ENCODE assay signal across 27 mouse cellular contexts in the genomic region with DNA sequence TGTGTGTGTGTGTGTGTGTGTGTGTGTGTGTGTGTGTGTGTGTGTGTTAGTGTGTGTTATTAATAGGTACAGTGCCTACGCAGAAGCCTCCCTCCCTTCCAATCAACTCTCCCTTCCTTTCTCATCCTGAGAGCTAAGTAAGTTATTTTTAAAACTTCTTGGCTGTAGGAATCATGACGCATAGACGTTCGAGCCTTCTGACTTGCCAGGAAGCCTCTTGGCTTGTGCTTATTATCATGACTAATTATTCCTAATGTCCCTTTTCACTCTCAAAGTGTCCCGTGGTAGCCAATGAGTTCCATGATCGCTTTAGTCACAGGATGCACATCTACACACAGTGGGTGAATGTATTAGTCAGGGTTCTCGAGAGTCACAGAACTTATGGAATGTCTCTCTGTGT. TPM values are rescaled to one million over a fixed set of nuclear protein-coding genes. Genes with fewer than 3 reads are reported as not detected.
DNase-seq lines count a peak whose midpoint lies in the region; ATAC-seq lines count a peak whose summit lies in the region.
"Had no signal": no experiment of that assay in that cellular context is flagged by ENCODE, and none has a peak within 500 bp of the region (broad histone marks: within the 10 kb centered on the region; RNA-seq: fewer than 3 reads in every experiment).

No protein-coding gene starts in this region.

- H3K9me3 ChIP-seq in heart, embryonic 12.5 days (replicated peaks) = no peaks in the 10 kb centered on the region
- H3K9me3 ChIP-seq: embryonic facial prominence, embryonic 15.5 days; G1E; hindbrain, embryonic 10.5 days; limb, embryonic 12.5 days; midbrain, embryonic 12.5 days had no signal

- 55% methylated on average over 7 of the region's 7 CpGs for WGBS in heart, embryonic 12.5 days

- DNase-seq in heart, adult 18-20 months = peak; percentile 24 to 33
- DNase-seq in 3134 (ENCODE audit: extremely low read depth, insufficient read length, low spot score) (peak; percentile 46), adipocyte (ENCODE audit: low spot score) (peak; percentile 12)
- peak; percentile 29 for DNase-seq in heart, postnatal 4 days
- DNase-seq in ovary, postnatal 10 days (ENCODE audit: low spot score) = no peak
- no peak for DNase-seq in embryo, embryonic 10.5 days (ENCODE audit: low spot score)
- DNase-seq: adrenal gland, postnatal 14 days; B cell, adult 2 months; cerebellum, adult 9-10 months; gastrocnemius, adult 2 months; kidney, postnatal 25 days; layer of hippocampus, postnatal 36 days; liver, postnatal 0 days; right cerebral cortex, postnatal 14 days; thymus, postnatal 14 days had no signal

- peaks cover 9% of the 10 kb centered on the region; the same call in 1 of the 2 replicates for H3K27me3 ChIP-seq in heart, embryonic 12.5 days (replicated peaks)
- H3K27me3 ChIP-seq: CH12.LX; embryonic facial prominence, embryonic 15.5 days had no signal

- H3K9ac ChIP-seq in heart, embryonic 12.5 days = no peak overlapping the region
- H3K9ac ChIP-seq: embryonic facial prominence, embryonic 15.5 days; limb, embryonic 12.5 days; liver, postnatal 0 days; midbrain, embryonic 12.5 days had no signal

- H3K4me3 ChIP-seq in heart, embryonic 12.5 days = no peak overlapping the region
- H3K4me3 ChIP-seq: embryonic facial prominence, embryonic 15.5 days; gastrocnemius, adult 2 months; hindbrain, embryonic 10.5 days; limb, embryonic 12.5 days; midbrain, embryonic 12.5 days had no signal

- no peak overlapping the region for H3K4me2 ChIP-seq in heart, embryonic 12.5 days
- H3K4me2 ChIP-seq: embryonic facial prominence, embryonic 15.5 days; limb, embryonic 12.5 days; liver, embryonic 11.5 days; midbrain, embryonic 12.5 days had no signal

- no peaks in the 10 kb centered on the region for H3K4me1 ChIP-seq in heart, embryonic 12.5 days (replicated peaks)
- H3K4me1 ChIP-seq: embryonic facial prominence, embryonic 15.5 days; midbrain, embryonic 12.5 days had no signal

- no peaks in the 10 kb centered on the region for H3K36me3 ChIP-seq in heart, embryonic 12.5 days
- H3K36me3 ChIP-seq: embryonic facial prominence, embryonic 15.5 days; G1E; hindbrain, embryonic 10.5 days; limb, embryonic 12.5 days; midbrain, embryonic 12.5 days had no signal

- ATAC-seq in heart, embryonic 12.5 days (ENCODE audit: insufficient number of reproducible peaks, low FRiP score) = no peak
- ATAC-seq: activated CD4-positive, CD25-positive, alpha-beta regulatory T cell, adult 4 months; hindbrain, embryonic 16.5 days; intestine, postnatal 0 days; liver, postnatal 0 days; lung, postnatal 0 days had no signal

- H3K27ac ChIP-seq in heart, embryonic 12.5 days (ENCODE audit: poor library complexity, severe bottlenecking) = no peak overlapping the region
- H3K27ac ChIP-seq: embryonic facial prominence, embryonic 15.5 days; gastrocnemius, adult 2 months; hindbrain, embryonic 10.5 days; limb, embryonic 12.5 days; midbrain, embryonic 12.5 days had no signal

RNA-seq across cellular contexts. Expression of gene Prdm1, which starts 9.7 kb away (rescaled TPM):
- total RNA-seq in heart, adult 18-20 months (2021) = 1 to 10 TPM in 1 of 2 experiments, under 1 TPM in 1; 0.46 to 1.6 TPM
- 0.23 and 0.50 TPM in 2 replicates for polyA plus RNA-seq in heart, embryonic 12.5 days (2016; fragmentation: Nextera tagmentation; extraction: Ambion mirVana)
- 1 to 10 TPM; 2.4 to 2.5 TPM for total RNA-seq in heart, postnatal 4 days (2021)

Comparison
In these comparisons a context has a peak if more than half of its experiments do, and no peak if none do; other contexts are left out.
1. DNase-seq: peak in heart, adult 18-20 months (2 of 2), 3134 (single experiment), adipocyte (single experiment) and heart, postnatal 4 days (single experiment); none in ovary, postnatal 10 days (single experiment) and embryo, embryonic 10.5 days (single experiment).